Mouse (Mus musculus) olfactory bulb, adult 2 months (tissue): Measurements from ENCODE around the gene Igf1r.

ENCODE experiments used
- CTCF ChIP-seq: fragments of 200-500 bp; IDR thresholded peaks from 2 replicates; pipeline ENCODE4 v1.5.1; 2012; ENCODE audit warnings: low read depth, mild to moderate bottlenecking, low read length, moderate library complexity; ENCODE audit not compliant: insufficient read depth
- POLR2A ChIP-seq: fragments of 200-500 bp; IDR thresholded peaks from 2 replicates; pipeline ENCODE4 v1.6.1; 2012; ENCODE audit warnings: mild to moderate bottlenecking, low read depth, low read length, moderate library complexity; ENCODE audit not compliant: insufficient read depth

GRCm38 (mm10) chr7:67943805-67944204, 8.8 kb upstream of the Igf1r start:
- TF ChIP-seq CTCF = no peak
- TF ChIP-seq POLR2A = no peak
